Mouse (Mus musculus): Measurements from ENCODE around the gene Gm4788.
"Not testable (repeated sequence)": the region's sequence is repeated elsewhere in the genome, so short reads cannot be mapped to it uniquely, and the experiment has no call there.

Gm4788 gene

DNA sequence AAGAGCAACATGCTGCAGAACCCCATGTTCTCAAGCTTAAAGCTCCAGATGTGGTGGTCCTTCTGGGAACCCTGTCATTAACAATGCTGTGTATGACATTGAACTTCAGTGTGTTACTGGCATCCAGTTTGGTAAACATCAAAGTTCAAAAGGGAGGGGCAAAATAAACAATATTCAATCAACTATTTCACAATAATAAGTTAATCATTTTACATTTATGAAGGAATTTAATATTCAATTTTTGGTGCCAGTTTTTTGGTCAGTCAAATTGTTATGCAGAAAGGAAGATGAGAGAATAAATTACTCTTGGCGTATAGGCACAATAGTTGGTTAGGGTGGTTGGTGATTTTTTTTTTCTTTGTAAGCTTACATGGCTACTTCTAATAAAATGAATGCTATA lies at the start of gene Gm4788:
TSS of gene Gm4788 (minus strand) at position 101 of the 400 bp plus-strand sequence.
- no peak for DNase-seq (ENCODE audit: low spot score in 2 of 2)

DNA sequence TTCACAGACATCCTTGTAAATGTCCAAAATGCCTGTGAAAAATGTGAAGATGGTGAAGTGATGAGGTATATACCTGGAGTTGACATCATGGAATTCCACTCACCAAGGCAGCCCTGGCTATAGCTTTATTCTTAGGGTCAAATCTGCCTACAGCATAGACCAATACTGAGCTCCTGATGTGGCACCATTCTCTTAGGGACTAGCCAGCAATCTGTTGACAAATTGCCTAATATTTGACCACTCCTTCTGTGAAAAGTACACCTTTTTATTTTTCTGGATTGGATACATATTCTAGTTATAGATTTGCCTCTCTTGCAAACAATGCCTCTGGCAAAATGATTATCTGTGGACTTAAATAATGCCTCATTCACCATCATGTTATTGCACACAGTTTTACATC lies 27.6 kb upstream of the Gm4788 start:
- DNase-seq (ENCODE audit: low spot score in 2 of 2), result no peak

DNA sequence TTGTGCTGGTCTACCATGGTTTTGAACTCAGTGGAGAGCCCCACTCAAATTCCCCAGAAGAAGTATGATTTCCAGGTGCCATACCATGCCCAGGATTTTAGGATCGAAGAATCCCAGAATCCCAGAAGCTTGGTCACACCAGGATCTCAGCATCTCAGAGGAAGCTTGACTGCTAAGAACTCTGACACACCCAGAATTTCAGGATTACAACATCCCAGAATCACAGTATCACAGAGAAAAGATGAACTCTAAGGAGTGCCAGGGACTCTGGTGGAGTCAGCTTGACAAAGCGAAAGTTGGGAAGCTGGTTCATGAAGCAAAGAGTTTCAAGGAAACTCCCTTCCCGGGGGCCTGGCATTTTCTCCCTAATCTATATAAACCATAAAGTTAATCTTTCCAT lies 11.1 kb downstream of the Gm4788 start:
- DNase-seq (ENCODE audit: low spot score in 2 of 2), result not testable (repeated sequence)

DNA sequence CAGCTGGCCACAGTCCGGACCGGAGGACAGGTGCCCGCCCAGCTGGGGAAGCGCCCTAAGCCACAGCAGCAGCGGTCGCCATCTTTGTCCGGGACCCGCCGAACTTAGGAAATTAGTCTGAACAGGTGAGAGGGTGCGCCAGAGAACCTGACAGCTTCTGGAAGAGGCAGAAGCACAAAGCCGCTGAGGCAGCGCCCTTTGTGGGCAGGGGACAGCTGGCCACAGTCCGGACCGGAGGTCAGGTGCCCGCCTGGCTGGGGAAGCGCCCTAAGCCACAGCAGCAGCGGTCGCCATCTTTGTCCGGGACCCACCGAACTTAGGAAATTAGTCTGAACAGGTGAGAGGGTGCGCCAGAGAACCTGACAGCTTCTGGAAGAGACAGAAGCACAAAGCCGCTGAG lies 64.4 kb downstream of the Gm4788 start:
- not testable (repeated sequence) for DNase-seq (ENCODE audit: low spot score in 2 of 2)

DNA sequence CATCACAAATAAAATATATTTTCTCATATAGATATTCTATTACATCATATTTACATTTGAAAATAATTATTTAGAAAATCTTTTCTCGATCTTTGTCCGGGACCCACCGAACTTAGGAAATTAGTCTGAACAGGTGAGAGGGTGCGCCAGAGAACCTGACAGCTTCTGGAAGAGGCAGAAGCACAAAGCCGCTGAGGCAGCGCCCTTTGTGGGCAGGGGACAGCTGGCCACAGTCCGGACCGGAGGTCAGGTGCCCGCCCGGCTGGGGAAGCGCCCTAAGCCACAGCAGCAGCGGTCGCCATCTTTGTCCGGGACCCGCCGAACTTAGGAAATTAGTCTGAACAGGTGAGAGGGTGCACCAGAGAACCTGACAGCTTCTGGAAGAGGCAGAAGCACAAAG lies 64.8 kb downstream of the Gm4788 start:
- DNase-seq (ENCODE audit: low spot score in 2 of 2), result not testable (repeated sequence)

DNA sequence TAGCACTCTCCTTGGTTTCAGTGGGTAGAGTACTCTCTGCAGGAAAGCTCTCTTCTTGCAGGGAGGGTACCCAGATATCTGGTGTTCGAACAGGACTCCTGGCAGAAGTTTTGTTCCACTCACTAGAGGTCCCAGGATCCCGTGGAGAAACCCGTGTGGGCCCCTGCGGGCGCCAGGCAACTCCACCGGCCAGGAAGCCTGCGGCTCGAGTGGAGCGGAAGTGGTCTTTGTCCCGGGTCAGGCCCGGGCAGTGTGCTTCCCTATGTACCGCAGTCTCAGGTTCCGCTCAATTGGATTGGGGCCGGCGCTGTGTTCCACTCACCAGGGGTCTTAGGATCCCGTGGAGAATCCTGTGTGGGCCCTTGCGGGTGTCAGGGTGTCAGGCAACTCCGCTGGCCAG lies 131.1 kb downstream of the Gm4788 start:
- DNase-seq (ENCODE audit: low spot score in 2 of 2), result not testable (repeated sequence)

Measured in right cerebral cortex, postnatal 36 days (tissue).